Mouse (Mus musculus) MEL (cell line): ENCODE measurements around the gene Olfr718-ps1. TPM values are rescaled to one million over a fixed set of nuclear protein-coding genes. Genes with fewer than 3 reads are reported as not detected.

Experiments
- DNase-seq: peaks from one replicate; pipeline ENCODE4 v3.0.0; 2011; ENCODE audit warnings: low read depth, low spot score
- H3K27ac ChIP-seq: 2 replicates; pipeline ENCODE4 v1.5.1; 2012; ENCODE audit warnings: low read depth, mild to moderate bottlenecking, control low read depth, low read length, moderate library complexity; ENCODE audit not compliant: control insufficient read depth
- H3K27me3 ChIP-seq, 2 experiments: fragments of 150-350 bp in 1 of 2; sonication (generic) in 1 of 2; 2 replicates each; pipeline ENCODE4 v1.6.1; 2012; ENCODE audit warnings: low read length in 2 of 2, mild to moderate bottlenecking in 2 of 2, improper control_type of control experiment in 1 of 2, moderate library complexity in 1 of 2; ENCODE audit not compliant: insufficient read depth in 2 of 2, control insufficient read depth in 1 of 2
- H3K36me3 ChIP-seq, 2 experiments: 2 replicates each; pipeline ENCODE4 v1.6.1; 2012 to 2014; ENCODE audit warnings: low read length in 2 of 2, improper control_type of control experiment in 1 of 2, inconsistent platforms in 1 of 2, mild to moderate bottlenecking in 1 of 2; ENCODE audit not compliant: insufficient read depth in 2 of 2, control insufficient read depth in 1 of 2
- H3K4me1 ChIP-seq, 2 experiments: fragments of 150-350 bp in 1 of 2; sonication (generic) in 1 of 2; 2 replicates each; pipeline ENCODE4 v1.6.1; 2012; ENCODE audit warnings: low read length in 2 of 2, improper control_type of control experiment in 1 of 2, mild to moderate bottlenecking in 1 of 2; ENCODE audit not compliant: insufficient read depth in 2 of 2, control insufficient read depth in 1 of 2
- H3K4me3 ChIP-seq, 2 experiments: fragments of 150-350 bp in 1 of 2; sonication (generic) in 1 of 2; 2 replicates each; pipeline ENCODE4 v1.5.1; 2012; ENCODE audit warnings: low read depth in 2 of 2, low read length in 2 of 2, mild to moderate bottlenecking in 2 of 2, moderate library complexity in 2 of 2, control low read depth in 1 of 2, improper control_type of control experiment in 1 of 2; ENCODE audit not compliant: control insufficient read depth in 1 of 2, insufficient read depth in 1 of 2
- H3K79me2 ChIP-seq: 2 replicates; pipeline ENCODE4 v1.6.1; 2012; ENCODE audit warnings: mild to moderate bottlenecking, low read length, moderate library complexity; ENCODE audit not compliant: control insufficient read depth, poor library complexity, insufficient read depth
- H3K9ac ChIP-seq: 2 replicates; pipeline ENCODE4 v1.6.1; 2012; ENCODE audit warnings: low read depth, mild to moderate bottlenecking, control low read depth, low read length, moderate library complexity; ENCODE audit not compliant: control insufficient read depth, poor library complexity, severe bottlenecking
- H3K9me3 ChIP-seq: fragments of 150-350 bp; sonication (generic); replicated peaks from 2 replicates; pipeline ENCODE4 v1.6.1; 2012; ENCODE audit warnings: mild to moderate bottlenecking, low read length, improper control_type of control experiment, moderate library complexity; ENCODE audit not compliant: insufficient read depth
- BHLHE40 ChIP-seq: IDR thresholded peaks from 2 replicates; pipeline ENCODE4 v1.6.1; 2012; ENCODE audit warnings: low read depth, mild to moderate bottlenecking, inconsistent platforms, low read length, improper control_type of control experiment, borderline replicate concordance
- CHD1 ChIP-seq: IDR thresholded peaks from 2 replicates; pipeline ENCODE4 v1.6.1; 2012; ENCODE audit warnings: low read depth, mild to moderate bottlenecking, inconsistent platforms, low read length, improper control_type of control experiment
- CHD2 ChIP-seq: IDR thresholded peaks from 2 replicates; pipeline ENCODE4 v1.6.1; 2011; ENCODE audit warnings: low read length, improper control_type of control experiment
- ELF1 ChIP-seq: IDR thresholded peaks from 2 replicates; pipeline ENCODE4 v1.6.1; 2014; ENCODE audit warnings: low read depth, mild to moderate bottlenecking, inconsistent platforms, low read length, improper control_type of control experiment, moderate library complexity
- EP300 ChIP-seq, 2 experiments: IDR thresholded peaks; 2 replicates each; pipeline ENCODE4 v1.6.1; 2011; ENCODE audit warnings: improper control_type of control experiment in 2 of 2, low read length in 2 of 2, low read depth in 1 of 2, mild to moderate bottlenecking in 1 of 2
- ETS1 ChIP-seq: IDR thresholded peaks from 2 replicates; pipeline ENCODE4 v1.6.1; 2012; ENCODE audit warnings: low read depth, mild to moderate bottlenecking, inconsistent platforms, low read length, improper control_type of control experiment, moderate library complexity
- GABPA ChIP-seq: IDR thresholded peaks from 2 replicates; pipeline ENCODE4 v1.6.1; 2012; ENCODE audit warnings: low read depth, mild to moderate bottlenecking, inconsistent platforms, low read length, improper control_type of control experiment, moderate library complexity
- HCFC1 ChIP-seq: IDR thresholded peaks from 2 replicates; pipeline ENCODE4 v1.6.1; 2012; ENCODE audit warnings: low read depth, mild to moderate bottlenecking, inconsistent platforms, low read length, improper control_type of control experiment, moderate library complexity
- MAFK ChIP-seq: IDR thresholded peaks from 2 replicates; pipeline ENCODE4 v1.6.1; 2011; ENCODE audit warnings: low read depth, mild to moderate bottlenecking, low read length, improper control_type of control experiment, borderline replicate concordance
- MAX ChIP-seq: IDR thresholded peaks from 2 replicates; pipeline ENCODE4 v1.6.1; 2011; ENCODE audit warnings: low read length, improper control_type of control experiment
- MXI1 ChIP-seq: IDR thresholded peaks from 2 replicates; pipeline ENCODE4 v1.6.1; 2011; ENCODE audit warnings: mild to moderate bottlenecking, low read depth, low read length, improper control_type of control experiment
- MYB ChIP-seq: IDR thresholded peaks from 2 replicates; pipeline ENCODE4 v1.6.1; 2011; ENCODE audit warnings: mild to moderate bottlenecking, low read depth, low read length, improper control_type of control experiment
- MYC ChIP-seq: IDR thresholded peaks from 2 replicates; pipeline ENCODE4 v1.6.1; 2011; ENCODE audit warnings: low read depth, mild to moderate bottlenecking, low read length, improper control_type of control experiment, moderate library complexity
- POLR2AphosphoS2 ChIP-seq: IDR thresholded peaks from 2 replicates; pipeline ENCODE4 v1.6.1; 2011; ENCODE audit warnings: low read length, improper control_type of control experiment
- RAD21 ChIP-seq: IDR thresholded peaks from 2 replicates; pipeline ENCODE4 v1.6.1; 2011; ENCODE audit warnings: mild to moderate bottlenecking, low read depth, low read length, improper control_type of control experiment
- RCOR1 ChIP-seq: IDR thresholded peaks from 2 replicates; pipeline ENCODE4 v1.6.1; 2012; ENCODE audit warnings: low read depth, mild to moderate bottlenecking, inconsistent platforms, low read length, improper control_type of control experiment
- TBP ChIP-seq: IDR thresholded peaks from 2 replicates; pipeline ENCODE4 v1.8.0; 2011; ENCODE audit warnings: low read depth, low read length, improper control_type of control experiment
- TCF12 ChIP-seq: IDR thresholded peaks from 2 replicates; pipeline ENCODE4 v1.6.1; 2014; ENCODE audit warnings: low read depth, mild to moderate bottlenecking, inconsistent platforms, low read length, improper control_type of control experiment, moderate library complexity
- USF1 ChIP-seq: IDR thresholded peaks from 2 replicates; pipeline ENCODE4 v1.6.1; 2014; ENCODE audit warnings: low read depth, mild to moderate bottlenecking, inconsistent platforms, low read length, improper control_type of control experiment, moderate library complexity
- USF2 ChIP-seq, 2 experiments: IDR thresholded peaks; 2 replicates each; pipeline ENCODE4 v1.6.1; 2011 to 2012; ENCODE audit warnings: improper control_type of control experiment in 2 of 2, low read length in 2 of 2, borderline replicate concordance in 1 of 2, inconsistent platforms in 1 of 2, low read depth in 1 of 2, mild to moderate bottlenecking in 1 of 2; ENCODE audit not compliant: insufficient read depth in 1 of 2
- ZMIZ1 ChIP-seq: IDR thresholded peaks from 2 replicates; pipeline ENCODE4 v1.6.1; 2012; ENCODE audit warnings: low read depth, mild to moderate bottlenecking, inconsistent platforms, low read length, improper control_type of control experiment, moderate library complexity
- ZNF384 ChIP-seq: IDR thresholded peaks from 2 replicates; pipeline ENCODE4 v1.6.1; 2012; ENCODE audit warnings: low read depth, mild to moderate bottlenecking, inconsistent platforms, low read length, improper control_type of control experiment
- polyA plus RNA-seq, 2 experiments: library from polyadenylated mRNA; stranded (reverse) in 1 of 2; unstranded in 1 of 2; fragments of >175 nt in 1 of 2; fragments of >200 nt in 1 of 2; gene quantifications; 2 replicates each; pipeline versions ENCODE4 v1.2.1 to v1.2.4; 2012; ENCODE audit warnings: low replicate concordance in 2 of 2, low read depth in 1 of 2; ENCODE audit not compliant: insufficient read length in 2 of 2, insufficient read depth in 1 of 2, missing spikeins in 1 of 2
- total RNA-seq: library from RNA; depleted of rRNA; stranded (reverse); fragments of 300-350 nt; gene quantifications from 2 replicates; pipeline ENCODE4 v1.2.3, GENCODE M21; 2012

Gene Olfr718-ps1
- total and polyA plus RNA-seq, 3 experiments, result 0.01 TPM; not detected in 2

DNA sequence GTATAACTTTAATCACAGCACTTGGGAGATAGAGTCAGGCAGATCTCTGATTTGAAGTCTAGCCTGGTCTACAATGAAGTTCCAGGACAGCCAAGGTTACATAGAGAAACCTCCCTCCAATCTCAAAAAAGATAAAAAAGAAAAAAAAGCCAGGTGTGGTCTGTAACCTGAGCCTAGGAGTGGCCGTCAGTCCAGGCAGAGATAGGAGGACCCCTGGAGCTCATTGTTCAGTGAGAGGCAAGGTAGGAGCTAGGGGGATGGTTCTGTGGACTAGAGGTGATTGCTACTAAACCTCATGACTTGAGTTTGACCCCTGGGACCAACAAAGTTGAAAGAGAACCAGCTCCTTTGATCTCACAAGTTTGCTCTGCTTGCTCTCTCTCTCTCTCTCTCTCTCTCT is 24.7 kb downstream of the Olfr718-ps1 start:
- DNase-seq, result no peak
- no peak overlapping the region for H3K4me3 ChIP-seq
- H3K27ac ChIP-seq, result no peak overlapping the region
- H3K9me3 ChIP-seq, result no peaks in the 10 kb centered on the region
- peaks cover 11 to 14% of the 10 kb centered on the region in 2 experiments for H3K27me3 ChIP-seq
- no peaks in the 10 kb centered on the region for H3K79me2 ChIP-seq
- TF ChIP-seq POLR2AphosphoS2 (no peak), ZNF384 (no peak), MYB (no peak), TCF12 (no peak), MAFK (no peak)
- TF ChIP-seq, all 39 proteins: peak for 0
- Histone ChIP-seq H3K36me3 (no peaks in the 10 kb centered on the region), H3K4me1 (no peaks in the 10 kb centered on the region), H3K9ac (no peak overlapping the region)

DNA sequence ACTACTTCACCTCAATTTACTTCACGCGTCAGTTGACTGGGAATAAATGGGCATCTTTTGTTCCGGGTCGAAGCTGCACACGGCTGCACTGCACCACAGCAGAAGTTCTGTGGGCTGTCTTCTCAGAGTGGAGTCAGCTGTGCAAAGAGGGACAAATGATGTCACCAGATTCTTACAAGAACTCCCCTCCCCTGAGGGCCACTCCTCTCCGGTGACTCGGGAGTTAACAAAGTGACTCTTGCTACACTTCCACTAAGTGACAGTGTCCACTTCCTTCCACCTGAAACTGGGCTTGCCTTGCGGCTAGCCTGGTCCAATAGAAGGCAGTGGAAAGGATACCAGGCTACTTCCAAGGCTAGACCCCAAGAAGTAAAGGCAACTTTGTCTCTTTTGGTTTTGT is 25.3 kb downstream of the Olfr718-ps1 start:
- Histone ChIP-seq H3K4me1 (no peaks in the 10 kb centered on the region), H3K79me2 (no peaks in the 10 kb centered on the region), H3K27me3 (peaks cover 11 to 13% of the 10 kb centered on the region in 2 experiments), H3K4me3 (no peak overlapping the region), H3K27ac (no peak overlapping the region), H3K9ac (no peak overlapping the region), H3K9me3 (no peaks in the 10 kb centered on the region), H3K36me3 (no peaks in the 10 kb centered on the region)
- no peak for DNase-seq
- TF ChIP-seq MYC, result no peak

DNA sequence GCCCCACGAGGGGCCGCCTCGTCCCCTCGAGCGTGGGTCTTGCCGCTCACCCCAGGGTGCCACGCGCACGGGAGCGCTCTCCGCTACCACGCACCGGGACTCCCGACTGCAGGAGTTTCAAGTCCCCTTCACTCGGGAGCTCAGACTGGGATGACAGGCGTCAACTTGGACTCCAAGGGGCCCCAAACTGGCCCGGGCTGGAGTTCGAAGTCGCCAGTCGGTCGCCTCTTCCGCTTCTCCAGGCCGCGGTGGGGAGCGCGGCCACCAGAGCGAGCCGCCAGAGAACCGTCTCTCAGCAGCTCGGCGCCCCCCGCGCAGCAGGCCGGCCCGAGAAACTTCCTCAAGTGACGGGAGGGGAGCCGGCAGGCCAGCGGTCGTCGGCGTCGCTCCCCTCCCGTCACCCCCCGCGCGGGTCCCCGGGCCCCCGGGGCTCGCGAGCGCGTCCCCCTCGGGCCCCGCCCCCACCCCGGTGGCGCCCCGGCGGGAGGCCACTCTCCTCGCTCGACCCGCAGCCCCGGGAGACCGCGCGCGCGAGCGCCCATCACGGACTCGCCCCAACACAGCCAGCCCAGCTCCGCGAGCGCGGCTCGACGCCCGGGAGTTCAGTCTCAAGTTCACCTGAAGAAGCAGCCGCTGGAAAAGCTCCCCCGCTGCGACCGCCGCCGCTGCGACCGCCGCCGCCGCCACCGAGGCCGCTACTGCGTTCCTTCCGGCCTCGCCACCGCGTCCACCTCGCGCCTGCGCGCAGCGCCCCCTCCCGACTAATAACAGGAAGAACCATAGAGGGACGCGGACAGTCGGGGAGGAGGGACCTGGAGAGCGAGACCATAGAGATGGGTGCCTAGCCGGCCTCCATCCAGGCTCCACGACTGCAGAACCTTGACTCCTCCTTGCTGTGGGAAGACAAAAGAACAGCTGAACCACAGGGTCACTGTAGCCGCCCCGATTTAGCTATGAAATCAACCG is 34.8 kb downstream of the Olfr718-ps1 start, which contains the start of gene Rnf216:
TSS of gene Rnf216 (minus strand) at position 714 of the 966 bp plus-strand sequence.
- peak within 1 kb of the TSS; percentile 63 for H3K27ac ChIP-seq
- DNase-seq, result peak; percentile 95
- H3K4me1 ChIP-seq, result peaks cover 13 to 25% of the 10 kb centered on the region in 2 experiments
- peak within 1 kb of the TSS; percentile 91 for H3K9ac ChIP-seq
- peak within 1 kb of the TSS; percentile 72 to 85 for H3K4me3 ChIP-seq
- H3K36me3 ChIP-seq, result peaks cover 0 to 29% of the 10 kb centered on the region in 2 experiments; a peak in 2 of 4 replicates
- H3K9me3 ChIP-seq, result no peaks in the 10 kb centered on the region
- H3K27me3 ChIP-seq, result no peaks in the 10 kb centered on the region
- H3K79me2 ChIP-seq, result peaks cover 43% of the 10 kb centered on the region
- TF ChIP-seq MXI1 (peak; percentile 29; the same call in 1 of the 2 replicates), RAD21 (peak; percentile 34), BHLHE40 (no peak), MAX (no peak; the same call in 1 of the 2 replicates), ELF1 (peak; percentile 93), USF2 (IDR thresholded peaks at IDR 0.05; ENCODE audit: borderline replicate concordance in 1 of 2, insufficient read depth in 1 of 2, low read depth in 1 of 2, low read length in 2 of 2) (no peak), RCOR1 (no peak), USF1 (no peak), EP300 (IDR thresholded peaks at IDR 0.05; ENCODE audit: low read depth in 1 of 2, low read length in 2 of 2) (no peak; a peak in 1 of 4 replicates), CHD1 (no peak), ZMIZ1 (peak; percentile 50; the same call in 1 of the 2 replicates), CHD2 (no peak), ETS1 (no peak), TBP (peak; percentile 88), HCFC1 (peak; percentile 87), MAFK (no peak), POLR2AphosphoS2 (0 out of 2 replicates have a peak, but pooled peaks have one; percentile 64), GABPA (peak; percentile 78; the same call in 1 of the 2 replicates), MYC (no peak), ZNF384 (no peak)
